Mouse (Mus musculus) gastrocnemius, postnatal 36 days (tissue): ENCODE results near the gene Mad2l2. TPM values are rescaled to one million over a fixed set of nuclear protein-coding genes. Genes with fewer than 3 reads are reported as not detected.
A peak's percentile ranks its signal among the peaks of the same experiment; 100 is the strongest.

Source experiments
- DNase-seq, 2 experiments: peaks; one replicate each; pipeline ENCODE4 v3.0.0; 2022
- intact Hi-C: fragments of 180-260 bp; cut with DNase I; formaldehyde crosslinking; loops from one replicate; pipeline ENCODE4 v1.15.1; 2025
- long read RNA-seq, 2 experiments: library from polyadenylated mRNA; stranded (forward); transcript quantifications; one replicate each; pipeline ENCODE4 v2.0.0; 2021
- total RNA-seq, 2 experiments: library from RNA; stranded (reverse); gene quantifications; 2 replicates each; pipeline ENCODE4 v1.2.3; 2021

Mad2l2 gene
- total RNA-seq: 10 to 100 TPM; 10.9 to 12.6 TPM
- long read RNA-seq, experiment 1, transcript Mad2l2-201 (8 exons, 1,535 nt): major isoform, 21 of 26 reads
- long read RNA-seq, experiment 1, partial matches to known transcripts: 1 of 26 reads
- long read RNA-seq, experiment 1, other reads (novel, unspliced or antisense): 4 of 26 reads
- long read RNA-seq, experiment 2, transcript Mad2l2-201 (8 exons, 1,535 nt): major isoform, 24 of 31 reads
- long read RNA-seq, experiment 2, partial matches to known transcripts: 1 of 31 reads
- long read RNA-seq, experiment 2, other reads (novel, unspliced or antisense): 5 of 31 reads

- DNase-seq: no peak
- intact Hi-C loops: no loop called here
These were observed at the start of gene Mad2l2 for GRCm38 (mm10) chr4:148130133-148130532. TSS of gene Mad2l2 (plus strand) at chr4:148130384.

DNA sequence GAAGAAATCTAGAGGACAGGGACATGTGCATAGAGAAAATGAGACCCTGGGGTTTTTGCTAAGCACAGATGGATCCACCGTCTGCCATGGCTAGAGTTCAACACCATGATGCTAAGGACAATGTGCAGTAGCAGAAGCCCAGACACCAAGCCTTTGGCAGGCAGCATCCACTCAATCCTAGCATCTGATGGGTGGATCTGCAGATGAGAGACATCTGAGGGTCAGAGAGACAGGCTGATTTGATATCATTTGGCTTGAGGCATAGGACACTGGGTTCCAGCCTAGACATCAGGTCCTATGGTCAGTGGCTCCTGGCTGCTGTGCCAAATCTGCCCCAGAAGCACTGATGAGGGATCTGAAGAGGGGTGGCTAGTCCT, 49.6 kb upstream of the Mad2l2 start:
- intact Hi-C loops: no loop called here
- no peak for DNase-seq

- no peak for DNase-seq
- intact Hi-C loops: no loop called here
These were observed 49.0 kb upstream of the Mad2l2 start for GRCm38 (mm10) chr4:148081201-148081600.

GRCm38 (mm10) chr4:148082257-148083044, 47.7 kb upstream of the Mad2l2 start:
- peak in 1 of 2 experiments; percentile 46 for DNase-seq
- intact Hi-C loops: no loop called here

- DNase-seq: peak in 1 of 2 experiments; percentile 38
- intact Hi-C loops: no loop called here
These were observed 46.8 kb upstream of the Mad2l2 start for GRCm38 (mm10) chr4:148083176-148083899.

GRCm38 (mm10) chr4:148084261-148084714, 45.9 kb upstream of the Mad2l2 start:
- intact Hi-C loops: no loop called here
- DNase-seq: peak; percentile 44 to 63

DNA sequence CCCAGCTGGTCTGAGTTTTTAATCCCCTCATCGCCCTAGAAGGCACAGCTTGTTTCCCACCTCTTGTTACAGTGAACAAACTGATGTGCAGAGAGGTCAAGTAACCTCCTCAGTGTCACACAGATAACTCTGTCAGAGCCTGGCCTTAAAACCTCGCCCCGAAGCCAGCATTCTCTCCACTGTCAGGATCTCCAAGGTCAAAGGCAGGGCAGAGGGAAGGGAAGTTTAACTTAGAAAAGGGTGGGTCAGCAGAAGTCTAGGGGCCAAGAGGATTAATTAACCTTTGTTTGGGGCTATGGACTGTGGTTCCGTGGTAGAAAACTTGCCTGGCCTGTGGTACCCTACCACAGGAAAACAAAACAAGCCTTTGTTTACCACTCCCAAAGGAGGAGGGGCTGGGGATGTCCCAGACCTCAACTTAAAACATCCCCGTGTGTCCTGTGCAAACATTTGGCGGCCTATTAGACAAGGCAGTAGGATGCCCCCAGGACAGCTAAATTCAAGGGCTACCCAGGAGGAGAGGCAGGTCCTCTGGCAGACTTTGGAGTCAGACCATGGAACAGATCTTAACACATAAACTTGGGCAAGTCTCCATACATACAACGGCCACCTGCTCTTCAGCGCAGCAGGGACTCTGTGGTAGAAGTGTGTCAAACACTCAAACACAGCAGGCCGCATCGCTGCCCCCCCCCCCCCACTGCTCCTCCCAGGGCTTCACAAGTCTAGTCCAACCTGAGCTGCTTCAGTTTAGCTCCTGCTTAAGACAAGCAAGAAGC, 44.9 kb upstream of the Mad2l2 start:
- intact Hi-C loops: no loop called here
- DNase-seq: no peak

DNA sequence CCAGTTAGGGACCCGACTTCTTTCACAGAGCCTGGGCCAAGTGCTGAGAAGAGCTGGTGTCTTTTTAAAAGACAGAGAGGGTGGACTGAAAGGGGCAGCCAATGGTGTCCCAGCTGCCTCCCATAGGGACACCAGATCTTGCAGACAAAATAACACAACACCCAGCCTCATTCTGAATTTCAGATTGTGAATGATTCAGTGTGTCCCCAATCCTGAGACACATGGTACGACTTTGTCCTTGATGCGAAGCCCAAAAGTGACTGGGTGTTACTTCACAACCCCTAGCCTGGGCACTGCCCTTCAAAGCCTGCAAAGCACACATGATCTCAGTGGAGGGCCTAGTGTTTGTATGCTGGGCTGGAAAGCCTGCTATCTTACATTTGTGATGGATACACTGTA, 44.3 kb upstream of the Mad2l2 start:
- no peak for DNase-seq
- intact Hi-C loops: no loop called here

- peak in 1 of 2 experiments; percentile 44 for DNase-seq
- intact Hi-C loops: no loop called here
These were observed 42.9 kb upstream of the Mad2l2 start for GRCm38 (mm10) chr4:148087091-148087906.

- intact Hi-C loops: no loop called here
- DNase-seq: peak; percentile 94 to 96
These were observed 42.2 kb upstream of the Mad2l2 start, which contains the start of gene Agtrap for GRCm38 (mm10) chr4:148087907-148088527. TSS of gene Agtrap (minus strand) at chr4:148088031.

DNA sequence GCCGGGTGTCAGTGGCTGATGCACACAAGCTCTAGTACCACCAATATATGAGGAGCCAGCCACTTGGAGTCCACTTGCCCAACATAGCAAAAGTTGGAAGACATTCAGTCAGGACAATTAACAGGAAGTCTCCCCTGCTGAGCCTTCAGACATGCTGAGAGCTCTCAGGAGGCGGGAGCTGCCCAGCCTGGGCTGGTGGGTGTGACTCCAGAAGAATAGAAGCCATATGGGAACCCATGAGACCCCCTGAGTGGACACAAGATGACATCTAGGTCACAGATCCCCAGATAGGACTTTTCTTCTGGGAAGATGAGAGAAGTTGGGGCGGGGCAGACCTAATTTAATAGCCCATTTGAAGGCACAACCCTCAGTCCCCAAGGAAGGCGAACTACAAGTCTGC, 41.0 kb upstream of the Mad2l2 start:
- intact Hi-C loops: no loop called here
- no peak for DNase-seq

- no peak for DNase-seq
- intact Hi-C loops: no loop called here
These were observed 39.0 kb upstream of the Mad2l2 start for GRCm38 (mm10) chr4:148091181-148091580.

- intact Hi-C loops: no loop called here
- DNase-seq: no peak
These were observed 37.5 kb upstream of the Mad2l2 start for GRCm38 (mm10) chr4:148092551-148093271.

DNA sequence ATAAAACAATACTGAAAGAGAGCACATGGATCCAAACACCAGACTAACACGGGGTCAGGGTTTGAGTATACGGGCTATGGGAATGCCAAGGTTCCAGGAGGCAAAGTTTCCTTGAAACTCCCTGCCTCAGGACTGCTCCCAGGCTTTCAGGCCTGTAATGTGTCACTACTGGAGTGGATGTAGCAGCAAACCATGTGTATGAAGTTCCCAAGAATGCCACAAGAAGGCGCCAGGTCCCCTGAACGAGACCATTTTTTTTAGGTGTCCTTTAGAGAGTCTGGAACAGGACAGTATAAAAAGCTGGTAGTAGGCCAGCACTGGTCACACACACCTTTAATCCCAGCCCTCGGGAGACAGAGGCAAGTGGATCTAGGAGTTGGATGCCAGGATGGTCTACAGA, 36.0 kb upstream of the Mad2l2 start:
- DNase-seq: no peak
- intact Hi-C loops: no loop called here

DNA sequence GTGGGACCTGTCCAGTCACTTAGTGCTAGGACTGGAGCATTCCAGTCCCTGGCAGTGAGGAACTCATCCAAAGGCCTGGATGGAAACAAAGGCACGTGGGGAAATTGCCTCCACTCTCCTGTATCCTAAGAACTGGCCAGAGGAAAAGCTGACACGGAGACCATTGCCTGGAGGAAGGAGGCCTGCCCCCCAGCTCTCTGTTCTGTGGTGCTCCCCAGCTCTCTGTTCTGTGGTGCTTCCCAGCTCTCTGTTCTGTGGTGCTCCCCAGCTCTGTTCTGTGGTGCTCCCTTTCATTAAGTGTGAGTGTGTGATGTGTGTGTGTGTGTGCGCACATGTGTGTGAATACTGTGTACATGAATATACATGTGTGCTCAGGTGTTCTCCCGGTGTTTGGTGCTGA, 35.1 kb upstream of the Mad2l2 start:
- no peak for DNase-seq
- intact Hi-C loops: no loop called here

DNA sequence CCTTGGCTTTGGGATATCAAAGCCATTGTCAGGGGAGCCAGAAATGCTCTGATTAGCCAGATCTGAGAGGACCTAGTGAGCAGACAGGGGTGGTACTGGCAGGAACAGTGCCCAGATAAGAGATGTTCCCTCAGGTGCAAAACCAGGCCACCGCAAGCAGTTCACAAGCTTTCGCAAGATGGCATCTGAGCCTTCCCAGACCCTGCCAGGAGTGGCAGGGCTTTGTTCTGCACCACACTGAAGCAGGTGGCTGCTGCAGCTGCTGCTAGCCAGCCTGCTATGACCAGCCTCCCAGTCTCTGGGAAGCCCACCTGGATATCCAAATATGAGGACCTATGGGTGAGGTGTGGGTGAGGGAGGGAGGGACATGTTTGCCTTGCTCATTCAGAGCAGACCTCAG, 32.2 kb upstream of the Mad2l2 start:
- intact Hi-C loops: no loop called here
- no peak for DNase-seq

GRCm38 (mm10) chr4:148098666-148099065, 31.5 kb upstream of the Mad2l2 start:
- DNase-seq: no peak
- intact Hi-C loops: no loop called here

DNA sequence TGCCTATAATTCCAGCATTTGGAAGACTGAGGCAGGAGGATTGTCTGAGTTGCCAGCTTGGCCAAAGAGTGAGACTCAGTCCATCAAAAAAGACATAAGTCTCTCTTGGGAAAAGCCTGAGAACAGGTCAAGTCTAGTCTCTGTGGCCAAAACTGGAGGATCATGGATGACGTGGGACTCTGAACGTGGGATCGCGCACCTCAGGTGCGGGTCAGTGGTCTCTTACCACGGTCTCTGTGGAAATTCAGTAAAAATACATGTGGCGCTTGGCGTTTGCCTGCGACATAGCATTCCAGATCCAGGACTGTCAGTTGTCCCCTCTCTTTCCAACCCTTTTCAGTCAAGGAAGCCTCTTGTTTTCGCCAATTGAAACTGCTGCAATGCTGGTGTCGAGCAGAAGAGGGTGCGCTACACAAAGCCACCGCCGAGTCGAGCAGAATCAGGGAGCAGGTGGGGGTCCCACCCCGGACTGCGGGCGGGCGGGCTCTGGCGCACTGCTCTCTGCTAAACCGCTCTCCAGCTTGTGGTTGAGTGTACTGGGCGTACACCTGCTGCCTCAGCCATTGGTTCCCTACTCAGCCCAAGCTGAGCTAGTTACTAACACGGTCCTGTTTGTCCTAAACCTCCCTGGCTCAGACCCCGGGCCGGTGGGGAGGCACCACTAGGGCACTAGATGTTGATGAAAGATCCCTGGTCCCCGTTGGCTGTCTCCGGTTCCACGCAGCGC, 28.2 kb upstream of the Mad2l2 start:
- DNase-seq: peak; percentile 34 to 48
- intact Hi-C loops: no loop called here
